Comparison of ENCODE assay signal across 1 mouse cellular context in the genomic region with DNA sequence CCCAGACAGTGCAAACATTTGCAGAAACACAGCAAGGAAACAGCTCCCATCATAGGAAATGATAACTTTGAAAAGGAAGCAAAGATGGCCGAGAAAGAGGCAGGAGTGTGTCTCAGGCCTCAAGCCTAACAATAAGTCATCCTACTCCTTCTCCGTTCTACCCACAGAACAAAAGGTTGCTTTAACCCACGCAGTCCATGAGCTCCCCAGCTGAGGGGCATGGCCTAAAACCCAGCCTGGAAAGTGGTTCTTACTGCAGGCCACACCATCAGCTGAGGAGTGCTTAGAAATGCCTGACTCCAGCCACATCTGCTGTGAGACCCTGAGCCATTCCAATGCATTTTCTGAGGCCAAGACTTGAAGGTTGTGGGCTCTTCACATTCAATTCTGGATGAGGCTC.
TF ChIP-seq lines count a peak whose summit lies in the region.

No protein-coding gene starts in this region.

TF ChIP-seq in myocyte, 11 proteins besides CTCF, POLR2A, EP300 and RAD21 (continued from another document):
- no peak for TF ChIP-seq TCF3 (IDR thresholded peaks at IDR 0.05; ENCODE audit: insufficient read length, low read depth)
- no peak for TF ChIP-seq TCF12 (IDR thresholded peaks at IDR 0.05; ENCODE audit: insufficient read depth, poor library complexity, severe bottlenecking)
